Comparison of ENCODE assay signal across 16 mouse cellular contexts in the genomic region with DNA sequence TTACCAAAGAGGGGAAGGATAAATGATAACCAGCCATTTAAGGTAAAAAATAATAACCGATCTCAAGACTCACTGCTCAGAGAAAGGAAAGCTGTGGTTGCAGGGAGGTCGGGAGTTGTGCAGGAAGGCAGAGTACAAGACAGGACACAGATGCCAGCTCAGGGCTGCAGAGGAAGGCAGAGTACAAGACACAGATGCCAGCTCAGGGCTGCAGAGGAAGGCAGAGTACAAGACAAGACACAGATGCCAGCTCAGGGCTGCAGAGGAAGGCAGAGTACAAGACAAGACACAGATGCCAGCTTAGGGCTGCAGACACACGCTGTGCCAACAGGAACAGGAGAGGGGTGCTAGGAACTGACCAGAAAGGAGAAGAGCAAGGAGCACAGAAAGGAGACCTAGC. TPM values are rescaled to one million over a fixed set of nuclear protein-coding genes. Genes with fewer than 3 reads are reported as not detected.
DNase-seq lines count a peak whose midpoint lies in the region; ATAC-seq lines count a peak whose summit lies in the region.
"Had no signal": no experiment of that assay in that cellular context is flagged by ENCODE, and none has a peak within 500 bp of the region (broad histone marks: within the 10 kb centered on the region; RNA-seq: fewer than 3 reads in every experiment).

No protein-coding gene starts in this region.

- H3K27ac ChIP-seq in embryonic facial prominence, embryonic 12.5 days, result peak overlapping the region; percentile 30; the same call in 1 of the 2 replicates
- no peak overlapping the region; the same call in 1 of the 2 replicates for H3K27ac ChIP-seq in embryonic facial prominence, embryonic 10.5 days (replicated peaks)
- H3K27ac ChIP-seq: forebrain, embryonic 15.5 days; hindbrain, embryonic 15.5 days had no signal

- peaks cover 6% of the 10 kb centered on the region; the same call in 1 of the 2 replicates for H3K4me1 ChIP-seq in embryonic facial prominence, embryonic 12.5 days
- H3K4me1 ChIP-seq in embryonic facial prominence, embryonic 10.5 days, result peaks cover 9% of the 10 kb centered on the region
- peaks cover 86% of the 10 kb centered on the region for H3K4me1 ChIP-seq in megakaryocyte, embryonic 14.5 days
- H3K4me1 ChIP-seq: forebrain, embryonic 15.5 days; hindbrain, embryonic 15.5 days had no signal

- H3K4me2 ChIP-seq in embryonic facial prominence, embryonic 12.5 days (replicated peaks), result no peak overlapping the region
- H3K4me2 ChIP-seq: forebrain, embryonic 15.5 days; hindbrain, embryonic 15.5 days had no signal

- no peak for DNase-seq in embryonic facial prominence, embryonic 10.5 days (ENCODE audit: low spot score)
- DNase-seq in layer of hippocampus, adult 9-10 months (ENCODE audit: low spot score), result no peak
- DNase-seq in adrenal gland, adult 2 months, result no peak
- DNase-seq: adrenal gland, postnatal 10 days; cerebellum, adult 11 months; cerebellum, adult 9-10 months; cerebellum, postnatal 25 days; heart, adult 11 months; heart, postnatal 10 days; heart, postnatal 4 days had no signal

- no peak for ATAC-seq in embryonic facial prominence, embryonic 12.5 days (ENCODE audit: insufficient number of reproducible peaks, insufficient read depth, low FRiP score, low TSS enrichment)
- no peak for ATAC-seq in megakaryocyte, adult 5-6 weeks (ENCODE audit: poor library complexity, severe bottlenecking)
- ATAC-seq in hematopoietic stem cell, adult 5-6 weeks (replicated peaks in 1 of 2; ENCODE audit: insufficient read depth in 1 of 2, low FRiP score in 2 of 2, low TSS enrichment in 1 of 2, low read depth in 1 of 2, poor library complexity in 2 of 2, severe bottlenecking in 2 of 2), result peak; percentile 42 to 62; a peak in 3 of 4 replicates
- ATAC-seq: forebrain, embryonic 15.5 days had no signal

- no peaks in the 10 kb centered on the region for H3K27me3 ChIP-seq in embryonic facial prominence, embryonic 12.5 days
- H3K27me3 ChIP-seq in embryonic facial prominence, embryonic 10.5 days (replicated peaks; ENCODE audit: low read depth, poor library complexity, severe bottlenecking), result no peaks in the 10 kb centered on the region
- no peaks in the 10 kb centered on the region for H3K27me3 ChIP-seq in megakaryocyte, embryonic 14.5 days (replicated peaks)
- H3K27me3 ChIP-seq: forebrain, embryonic 15.5 days; hindbrain, embryonic 15.5 days had no signal

- no peak overlapping the region for H3K4me3 ChIP-seq in embryonic facial prominence, embryonic 12.5 days
- no peak overlapping the region for H3K4me3 ChIP-seq in embryonic facial prominence, embryonic 10.5 days
- H3K4me3 ChIP-seq in megakaryocyte, embryonic 14.5 days (replicated peaks), result peak overlapping the region; percentile 75
- H3K4me3 ChIP-seq: forebrain, embryonic 15.5 days; hindbrain, embryonic 15.5 days had no signal

- H3K36me3 ChIP-seq in embryonic facial prominence, embryonic 12.5 days, result no peaks in the 10 kb centered on the region
- no peaks in the 10 kb centered on the region for H3K36me3 ChIP-seq in embryonic facial prominence, embryonic 10.5 days (replicated peaks)
- H3K36me3 ChIP-seq in megakaryocyte, embryonic 14.5 days (replicated peaks; ENCODE audit: low read length), result peaks cover 75% of the 10 kb centered on the region
- H3K36me3 ChIP-seq: forebrain, embryonic 15.5 days; hindbrain, embryonic 15.5 days had no signal

- 71% methylated on average over 3 of the region's 3 CpGs for WGBS in embryonic facial prominence, embryonic 12.5 days
- WGBS in embryonic facial prominence, embryonic 10.5 days, result 80% methylated on average over 3 of the region's 3 CpGs

- H3K9ac ChIP-seq in embryonic facial prominence, embryonic 12.5 days, result no peak overlapping the region; the same call in 1 of the 2 replicates
- H3K9ac ChIP-seq: forebrain, embryonic 15.5 days; hindbrain, embryonic 15.5 days had no signal

- no peaks in the 10 kb centered on the region for H3K9me3 ChIP-seq in embryonic facial prominence, embryonic 12.5 days
- H3K9me3 ChIP-seq in embryonic facial prominence, embryonic 10.5 days, result no peaks in the 10 kb centered on the region
- H3K9me3 ChIP-seq in megakaryocyte, embryonic 14.5 days, result no peaks in the 10 kb centered on the region
- H3K9me3 ChIP-seq: forebrain, embryonic 15.5 days; hindbrain, embryonic 15.5 days had no signal

RNA-seq across cellular contexts. Expression of gene Nacc2, which starts 42.2 kb away (rescaled TPM):
- polyA plus RNA-seq in embryonic facial prominence, embryonic 12.5 days (2016; fragmentation: Nextera tagmentation; extraction: Ambion mirVana), result 6.8 and 7.7 TPM in 2 replicates
- 5.7 and 5.9 TPM in 2 replicates for polyA plus RNA-seq in embryonic facial prominence, embryonic 10.5 days (2016; fragmentation: Nextera tagmentation; extraction: Ambion mirVana)
- 63.1 and 124 TPM in 2 replicates for polyA plus RNA-seq in megakaryocyte, embryonic 14.5 days (2012; ENCODE audit: insufficient read depth, low replicate concordance)
- 2.1 and 3.0 TPM in 2 replicates for total RNA-seq in megakaryocyte, adult 5-6 weeks (2015)
- 1.7 and 3.6 TPM in 2 replicates for total RNA-seq in megakaryocyte, adult 5-6 weeks (2017)
- 3.4 and 3.8 TPM in 2 replicates for total RNA-seq in hematopoietic stem cell, adult 5-6 weeks (2017)
- 10 to 100 TPM; 36.1 to 52.3 TPM for total RNA-seq in adrenal gland, adult 2 months (2021)
- 69.8 and 94.3 TPM in 2 replicates for polyA plus RNA-seq in adrenal gland, adult 2 months (2012; rRNA removed)

RNA-seq across cellular contexts. Expression of gene Ubac1, which starts 59.3 kb away (rescaled TPM):
- polyA plus RNA-seq in embryonic facial prominence, embryonic 12.5 days (2016; fragmentation: Nextera tagmentation; extraction: Ambion mirVana), result 106 and 109 TPM in 2 replicates
- polyA plus RNA-seq in embryonic facial prominence, embryonic 10.5 days (2016; fragmentation: Nextera tagmentation; extraction: Ambion mirVana), result 94.9 and 95.9 TPM in 2 replicates
- polyA plus RNA-seq in megakaryocyte, embryonic 14.5 days (2012; ENCODE audit: insufficient read depth, low replicate concordance), result 9.0 and 55.5 TPM in 2 replicates
- total RNA-seq in megakaryocyte, adult 5-6 weeks (2015), result 39.8 TPM in 2 replicates
- total RNA-seq in megakaryocyte, adult 5-6 weeks (2017), result 19.0 and 20.9 TPM in 2 replicates
- total RNA-seq in hematopoietic stem cell, adult 5-6 weeks (2017), result 33.5 and 49.2 TPM in 2 replicates
- total RNA-seq in adrenal gland, adult 2 months (2021), result 10 to 100 TPM; 32.9 to 40.0 TPM
- 37.8 and 42.3 TPM in 2 replicates for polyA plus RNA-seq in adrenal gland, adult 2 months (2012; rRNA removed)

Comparison
In these comparisons a context has a peak if more than half of its experiments do, and no peak if none do; other contexts are left out.
1. ATAC-seq: peak in hematopoietic stem cell, adult 5-6 weeks (2 of 2); none in embryonic facial prominence, embryonic 12.5 days (single experiment) and megakaryocyte, adult 5-6 weeks (single experiment).